Mouse (Mus musculus) gonadal fat pad, adult 2 months (tissue): ENCODE results near the gene Gm1113. TPM values are rescaled to one million over a fixed set of nuclear protein-coding genes. Genes with fewer than 3 reads are reported as not detected.

Experiments used
- DNase-seq: peaks from one replicate; pipeline ENCODE4 v3.0.0-alpha.2; 2012; ENCODE audit warnings: low read depth
- polyA plus RNA-seq: library from polyadenylated mRNA; depleted of rRNA; stranded (reverse); fragments of >200 nt; gene quantifications from 2 replicates; pipeline ENCODE4 v1.2.3, GENCODE M21; 2012; rRNA removed

The Gm1113 gene
- polyA plus RNA-seq: 0.04 TPM in 1 of 2 replicates, not detected in the other

DNA sequence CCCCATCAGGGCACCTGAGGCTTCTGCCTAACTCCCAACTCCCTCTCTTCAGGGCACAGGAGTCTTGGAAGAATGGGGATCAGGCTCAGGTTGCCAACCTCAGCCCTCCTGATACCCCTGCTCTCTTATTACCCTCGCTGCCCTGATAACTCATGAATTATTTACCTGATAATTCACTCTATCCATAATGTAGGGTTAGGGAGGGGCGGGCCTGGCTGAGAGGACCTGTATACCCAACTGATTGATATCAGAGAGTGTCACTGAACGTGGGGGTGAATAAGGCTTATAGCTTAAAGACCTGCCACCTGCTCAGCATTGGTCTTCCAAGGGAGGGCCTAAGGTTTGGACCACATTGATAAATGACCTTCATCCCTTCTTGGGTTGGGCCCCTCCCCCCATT lies at the start of gene Gm1113:
Gene Gm1113, minus strand, starts transcription at position 101 of the 400 bp plus-strand sequence.
- no peak for DNase-seq

DNA sequence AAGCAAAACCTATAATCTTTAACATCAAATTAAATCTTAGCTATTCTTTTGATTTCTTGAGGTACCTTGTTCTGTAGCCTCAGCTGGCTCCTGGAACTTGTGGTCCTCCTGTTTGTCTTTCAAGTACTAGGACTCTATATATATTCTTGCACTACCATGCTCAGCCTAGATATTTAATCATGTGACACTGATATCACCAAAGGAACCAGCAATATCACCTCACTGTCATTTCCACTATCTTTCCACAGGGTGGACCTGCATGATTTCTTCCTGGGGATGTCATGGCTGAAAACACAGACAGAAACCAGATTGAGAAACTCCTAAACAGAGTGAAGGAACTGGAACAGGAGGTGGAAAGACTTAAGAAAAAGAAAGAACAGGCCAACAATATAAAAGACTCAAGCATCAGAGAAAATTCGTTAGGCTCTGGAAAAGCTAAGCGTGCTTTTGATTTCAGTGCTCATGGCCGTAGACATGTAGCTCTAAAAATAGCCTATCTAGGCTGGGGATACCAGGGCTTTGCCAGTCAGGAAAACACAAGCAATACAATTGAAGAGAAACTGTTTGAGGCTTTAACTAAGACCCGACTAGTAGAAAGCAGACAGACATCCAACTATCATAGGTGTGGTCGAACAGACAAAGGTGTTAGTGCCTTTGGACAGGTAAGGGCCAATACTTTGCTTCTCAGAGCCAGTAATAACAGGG lies 46.6 kb upstream of the Gm1113 start:
- DNase-seq: no peak

DNA sequence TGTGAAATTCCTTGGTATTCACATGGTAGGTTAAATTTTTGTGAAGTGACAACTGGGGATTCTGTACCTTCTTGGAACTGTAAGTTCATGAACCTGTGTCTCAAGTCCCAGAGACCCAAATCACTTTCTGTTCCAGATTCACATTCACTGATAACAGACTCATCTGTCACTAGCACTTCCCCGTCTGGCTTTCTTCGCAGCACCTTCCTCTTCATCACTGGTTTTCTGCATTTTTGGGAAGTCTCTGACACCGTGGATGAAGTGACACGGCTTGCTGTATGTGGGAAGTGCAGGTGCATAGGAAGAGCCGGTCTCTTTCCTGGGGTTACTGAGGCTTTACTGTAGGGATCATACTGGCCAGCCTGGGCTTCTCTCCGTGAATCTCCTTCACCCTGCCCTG lies 43.5 kb upstream of the Gm1113 start:
- no peak for DNase-seq

DNA sequence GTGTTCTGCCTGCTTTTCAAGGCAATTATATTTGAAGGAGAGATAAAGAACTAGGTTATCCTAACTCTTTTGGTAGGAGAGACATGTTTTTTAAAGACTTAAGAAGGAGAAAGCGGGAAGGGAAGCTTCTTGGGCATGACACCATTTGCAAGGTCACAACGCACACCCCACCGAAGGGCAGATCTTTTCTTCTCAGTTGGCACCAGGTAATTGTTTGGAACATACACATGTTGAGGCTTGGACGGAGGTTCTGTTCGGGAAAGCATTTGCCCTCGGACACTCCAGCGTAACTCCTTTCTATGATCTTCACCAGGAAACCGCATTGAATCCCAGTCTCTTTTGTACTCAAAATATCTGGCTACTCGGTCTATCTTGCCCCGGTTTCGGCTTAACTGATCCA lies 43.0 kb upstream of the Gm1113 start:
- DNase-seq: no peak

DNA sequence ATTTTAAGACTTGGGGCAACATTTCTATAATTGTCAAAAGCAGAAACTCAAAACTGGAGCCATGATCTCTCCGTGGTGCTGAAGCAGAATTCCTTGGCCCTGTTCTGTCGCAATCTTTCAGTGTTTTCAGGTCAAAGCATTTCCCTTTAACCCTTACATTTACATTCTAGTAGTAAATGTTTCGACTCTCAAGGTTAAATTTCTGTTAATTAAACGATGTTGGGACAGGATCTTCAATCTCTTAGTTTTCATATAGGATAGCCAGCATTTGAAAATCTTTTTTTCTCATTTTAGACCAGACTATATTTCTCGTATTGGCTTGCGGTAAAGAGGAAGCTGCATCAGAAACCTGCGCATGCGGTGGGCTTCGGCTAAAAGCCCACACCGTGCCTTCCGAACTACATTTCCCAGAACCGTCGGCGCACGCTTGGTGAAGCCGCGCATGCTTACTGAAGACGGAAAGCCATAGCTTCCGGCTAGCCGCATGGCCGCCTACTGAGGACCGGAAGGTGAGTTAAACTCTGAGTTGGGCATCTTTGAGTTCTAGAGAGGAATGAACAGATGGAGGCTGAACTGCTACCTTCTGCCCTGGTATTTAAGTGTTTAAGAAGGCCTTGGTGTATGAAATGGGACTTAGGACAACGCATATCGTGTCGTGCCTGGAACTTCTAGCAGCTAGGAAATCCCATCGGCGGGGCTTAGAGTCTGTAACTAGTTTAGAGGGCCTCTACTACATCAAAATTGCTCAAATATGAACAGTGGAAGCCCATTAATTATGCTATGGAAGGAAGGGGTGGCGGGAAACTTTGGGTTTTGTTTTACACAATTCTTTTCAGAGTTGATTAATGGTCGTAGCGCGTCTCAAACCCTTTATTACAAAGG lies 41.2 kb upstream of the Gm1113 start:
- DNase-seq: no peak

DNA sequence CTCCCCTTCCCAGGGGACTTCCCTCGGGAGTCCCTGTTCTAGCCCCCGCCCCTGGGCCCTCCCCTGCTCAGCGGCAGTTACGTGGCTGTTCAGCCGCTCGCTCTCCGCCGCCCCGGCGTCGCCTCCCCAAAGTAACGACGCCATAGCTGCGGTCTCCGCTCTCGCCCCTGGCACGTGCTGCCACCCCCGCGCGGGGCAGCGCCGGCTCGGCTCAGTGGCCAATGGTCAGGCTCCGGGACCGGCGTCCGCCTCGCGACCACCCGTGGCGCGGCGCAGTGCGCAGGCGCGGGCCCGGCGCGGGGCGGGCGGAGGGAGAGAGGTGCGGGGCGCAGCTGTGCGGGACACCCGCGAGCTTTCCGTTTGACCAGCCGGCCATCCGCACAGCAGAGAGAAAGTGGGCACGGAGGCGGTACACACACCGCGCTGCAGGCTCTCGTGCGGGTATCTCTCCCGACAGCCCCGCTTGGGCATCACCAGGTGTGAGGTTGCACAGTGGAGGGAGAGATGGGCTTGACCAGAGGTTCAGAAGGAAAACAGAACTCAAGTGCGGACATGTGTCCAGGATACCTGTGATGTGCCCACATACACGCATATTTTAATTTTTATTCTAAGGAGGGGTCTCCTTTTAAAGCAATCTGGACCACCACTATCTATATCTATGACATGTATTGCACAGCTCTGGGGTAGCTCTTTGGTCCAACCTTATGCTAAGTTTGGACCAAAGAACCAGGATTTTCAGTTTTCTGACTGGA lies 40.4 kb upstream of the Gm1113 start, which contains the start of the genes Ddx25 and Pus3:
Gene Ddx25, minus strand, starts transcription at position 272 of the 752 bp plus-strand sequence.
Gene Pus3, plus strand, starts transcription at position 339 of the 752 bp plus-strand sequence.
- DNase-seq: no peak

DNA sequence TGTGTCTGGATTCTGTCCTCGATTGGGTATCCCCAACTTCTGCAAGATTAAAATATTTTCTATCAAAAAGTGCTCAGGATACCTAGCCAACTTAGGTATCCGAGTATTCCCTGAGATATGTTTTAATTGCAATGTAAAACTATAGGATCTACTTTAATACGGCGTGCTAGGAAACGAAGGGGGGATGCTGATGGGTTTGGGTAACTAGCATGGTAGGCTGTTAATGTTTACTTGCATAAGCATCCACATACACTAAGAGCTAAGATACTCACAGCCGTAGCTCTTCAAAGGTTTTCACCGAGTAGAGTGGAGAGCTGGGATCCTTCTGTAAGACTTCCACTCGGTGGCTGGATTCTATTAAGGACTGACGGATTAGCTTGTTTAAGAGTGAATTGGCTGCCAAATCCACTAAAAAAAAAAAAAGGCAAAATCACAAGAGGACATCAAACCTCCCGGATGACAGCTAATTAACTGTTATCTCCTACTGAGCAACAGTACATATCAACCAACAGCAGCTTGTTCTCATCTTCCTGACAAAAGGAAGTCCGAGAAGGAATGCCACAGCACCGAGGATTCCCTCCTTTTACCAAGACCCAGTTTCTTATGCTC lies 38.5 kb upstream of the Gm1113 start:
- no peak for DNase-seq

DNA sequence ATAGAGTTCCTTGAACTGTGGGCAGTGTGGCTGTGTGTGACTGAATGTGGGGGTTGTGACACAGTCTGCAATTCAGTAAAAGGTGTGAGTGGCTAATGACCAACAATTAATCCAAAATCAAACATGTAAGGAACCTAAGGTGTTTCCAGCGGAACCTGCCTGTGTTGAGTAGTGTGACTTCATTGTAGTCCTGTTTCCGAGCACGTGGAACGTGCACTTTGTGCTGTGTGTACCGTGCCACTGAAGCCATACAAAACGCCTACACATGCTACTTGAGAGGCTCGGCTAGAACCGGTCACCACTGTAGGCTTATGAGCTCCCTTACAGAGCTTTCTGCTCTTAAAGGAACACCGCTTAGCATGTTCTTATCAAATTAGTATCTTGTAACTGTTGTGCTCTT lies 30.4 kb upstream of the Gm1113 start:
- DNase-seq: no peak

DNA sequence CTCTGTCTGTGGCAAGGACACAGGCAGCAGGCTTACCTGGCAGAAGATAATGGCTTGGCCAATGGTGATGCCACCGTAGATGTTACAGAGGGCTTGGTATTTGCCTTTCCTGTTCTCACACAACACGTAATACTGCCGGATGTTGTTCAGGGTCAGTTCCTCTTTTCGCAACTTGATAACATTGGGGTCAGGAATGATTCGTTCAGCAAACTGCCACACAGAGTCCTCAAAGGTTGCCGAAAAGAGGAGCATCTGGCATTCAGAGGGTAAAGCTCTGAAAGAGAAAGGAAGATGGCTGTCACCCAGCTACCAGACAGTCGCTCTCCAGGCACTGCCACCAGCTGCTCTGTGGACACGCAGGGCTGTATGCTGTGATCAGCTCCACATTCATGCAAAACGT lies 28.7 kb upstream of the Gm1113 start:
- no peak for DNase-seq

DNA sequence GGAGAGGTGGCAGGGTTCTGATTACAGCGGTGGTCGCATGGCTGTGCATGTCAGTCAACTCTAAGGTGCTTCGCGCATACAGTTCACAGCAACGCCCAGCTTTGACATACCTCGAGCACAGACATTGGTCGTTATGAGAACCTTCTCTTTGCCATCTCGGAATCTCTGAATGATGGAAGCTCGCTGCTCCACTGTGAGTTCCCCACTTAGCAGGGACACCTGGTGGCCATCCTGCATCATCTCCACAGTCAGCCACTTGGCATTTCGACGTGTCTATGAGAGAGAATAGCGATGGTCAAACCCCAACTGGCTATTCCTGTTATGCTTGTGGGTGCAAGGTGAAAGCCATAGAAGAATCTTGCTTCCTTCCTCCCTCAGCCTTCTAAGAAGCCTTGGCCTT lies 27.6 kb upstream of the Gm1113 start:
- DNase-seq: no peak

DNA sequence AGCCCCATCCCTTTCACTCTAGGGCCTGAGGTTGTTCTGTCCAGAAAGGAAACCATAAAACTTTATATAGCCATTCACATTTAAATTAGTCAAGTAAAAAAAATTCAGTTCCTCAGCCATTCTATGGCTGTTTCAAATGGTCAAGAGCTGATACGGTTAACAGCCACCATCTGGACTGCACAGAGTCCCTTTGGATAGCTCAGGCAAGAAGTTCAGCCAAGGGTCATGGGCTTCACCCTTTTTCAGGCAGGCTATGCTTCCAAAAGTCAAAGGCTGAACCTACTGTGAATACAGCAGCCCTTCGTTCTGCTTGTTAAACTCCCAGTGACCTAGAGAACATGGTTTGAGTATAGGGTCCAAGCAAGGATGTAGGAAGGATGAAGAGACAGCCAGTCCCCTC lies 26.6 kb upstream of the Gm1113 start:
- no peak for DNase-seq

DNA sequence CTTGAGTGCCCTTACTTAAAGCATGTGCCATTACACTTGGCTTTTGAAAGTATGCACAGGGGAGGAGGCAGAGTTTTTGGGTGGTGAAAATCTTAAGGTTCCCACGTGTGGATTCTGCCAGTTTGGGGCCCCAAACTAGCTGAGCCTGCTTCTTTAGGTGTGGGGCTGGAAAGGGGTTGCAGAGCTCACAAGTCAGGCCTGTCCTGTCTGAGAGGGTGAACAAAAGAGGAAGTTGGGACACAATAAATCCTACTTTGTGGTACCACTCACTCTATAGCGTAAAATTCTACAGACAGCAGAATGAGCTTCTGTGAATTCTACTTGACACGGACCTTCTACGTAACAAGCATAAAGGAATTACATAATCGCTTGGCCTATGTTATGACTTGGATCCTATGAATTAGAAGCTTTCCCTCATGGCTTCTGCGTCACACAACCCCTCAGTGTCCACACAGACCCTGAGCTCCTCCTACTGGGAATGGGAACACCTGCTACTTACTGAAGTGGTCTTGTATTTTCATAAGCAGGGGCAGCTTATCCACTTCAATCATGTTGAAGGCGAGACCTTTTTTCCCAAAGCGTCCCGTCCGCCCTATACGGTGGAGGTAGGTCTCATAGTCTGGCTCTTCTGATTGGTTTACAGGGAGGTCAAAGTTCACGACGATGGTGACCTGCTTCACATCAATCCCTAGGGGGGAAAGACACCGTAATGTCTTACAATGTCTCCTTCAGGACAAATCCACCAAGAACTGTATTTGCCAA lies 25.2 kb upstream of the Gm1113 start:
- DNase-seq: no peak

DNA sequence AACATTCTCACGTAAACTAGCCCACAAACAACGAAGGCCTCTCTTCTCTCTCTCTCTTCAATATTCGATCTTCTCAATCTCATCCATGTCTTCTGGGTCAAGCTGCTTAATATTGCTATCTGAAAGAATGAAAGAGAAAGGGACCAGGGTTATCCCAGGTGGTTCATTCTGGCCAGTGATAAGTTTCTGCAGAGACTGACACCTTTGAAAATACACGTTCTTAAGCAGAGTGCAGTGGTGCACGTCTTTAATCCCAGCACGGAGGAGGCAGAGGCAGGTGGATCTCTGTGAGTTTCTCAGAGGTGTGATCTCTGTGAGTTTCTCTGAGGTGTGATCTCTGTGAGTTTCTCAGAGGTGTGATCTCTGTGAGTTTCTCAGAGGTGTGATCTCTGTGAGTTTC lies 23.9 kb upstream of the Gm1113 start:
- no peak for DNase-seq

DNA sequence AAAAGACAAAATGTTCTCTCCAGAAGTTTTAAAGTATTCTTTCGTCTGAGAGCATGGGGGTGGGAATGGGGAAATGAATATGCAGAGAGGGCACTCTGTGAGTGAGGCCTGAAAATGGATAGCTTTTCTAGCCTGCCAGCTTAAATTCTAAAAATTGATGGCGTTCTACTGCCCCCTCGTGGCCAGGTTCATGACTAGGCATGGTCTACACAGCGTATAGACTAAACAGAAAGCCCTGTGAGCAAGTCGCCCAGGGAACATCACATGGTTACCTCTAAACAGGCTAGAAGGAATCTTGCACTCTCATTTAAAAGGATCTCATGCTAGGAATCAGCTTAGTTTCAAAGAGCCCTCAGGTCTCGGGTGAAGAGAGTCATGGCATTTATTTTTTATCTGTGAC lies 23.4 kb upstream of the Gm1113 start:
- no peak for DNase-seq

DNA sequence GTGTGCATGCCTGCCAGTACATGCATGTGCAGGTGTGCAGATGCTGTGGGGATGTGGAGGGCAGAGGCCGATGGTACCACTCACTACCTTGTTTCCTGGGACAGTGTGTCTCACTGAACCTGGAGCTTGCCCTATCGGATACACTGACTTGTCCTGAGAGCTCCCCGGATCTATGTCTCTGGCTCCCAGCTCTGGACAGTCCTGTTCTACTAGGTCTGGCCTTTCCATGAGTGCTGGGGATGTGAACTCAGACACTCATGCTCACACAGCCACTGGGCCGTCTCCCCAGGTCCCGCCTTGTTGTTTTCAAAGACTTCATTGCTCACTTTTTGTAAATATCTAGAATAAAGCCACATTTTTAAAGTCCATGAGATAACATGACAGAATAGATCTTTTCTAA lies 23.0 kb upstream of the Gm1113 start:
- no peak for DNase-seq

DNA sequence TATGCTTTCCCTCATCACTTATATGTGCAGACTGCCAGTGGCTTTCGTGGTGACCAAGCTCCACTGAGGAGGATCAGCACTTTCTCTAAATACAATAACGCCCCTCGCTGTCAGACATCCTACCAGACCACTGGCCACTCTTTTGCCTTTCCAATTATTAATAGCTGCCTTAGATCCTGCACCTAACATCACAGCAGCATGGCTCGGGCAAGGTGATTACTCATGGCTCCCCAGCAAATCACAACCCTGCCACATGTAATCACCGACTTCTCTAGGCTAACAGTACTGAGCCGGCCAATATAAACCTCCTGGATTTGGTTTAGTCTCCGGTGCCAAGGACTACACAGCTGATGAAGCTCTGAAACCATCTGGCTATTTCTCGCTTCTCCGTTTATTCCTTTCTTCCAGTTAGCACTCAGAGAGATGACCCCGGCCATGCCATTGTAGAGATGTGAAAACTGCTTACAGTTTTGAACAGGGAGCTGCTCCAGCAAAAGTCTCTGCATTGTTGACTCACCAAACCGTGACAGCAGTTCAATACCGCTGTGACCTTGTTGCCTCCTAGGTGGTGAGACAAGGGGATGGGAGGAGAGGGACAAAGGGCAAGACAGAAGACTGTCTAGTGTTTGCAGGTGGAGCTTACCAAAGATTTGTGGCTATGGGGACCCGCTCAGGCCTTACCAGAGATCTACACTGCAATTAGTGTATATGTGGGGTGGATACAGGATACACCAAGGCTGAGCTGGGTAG lies 21.1 kb upstream of the Gm1113 start:
- DNase-seq: no peak

DNA sequence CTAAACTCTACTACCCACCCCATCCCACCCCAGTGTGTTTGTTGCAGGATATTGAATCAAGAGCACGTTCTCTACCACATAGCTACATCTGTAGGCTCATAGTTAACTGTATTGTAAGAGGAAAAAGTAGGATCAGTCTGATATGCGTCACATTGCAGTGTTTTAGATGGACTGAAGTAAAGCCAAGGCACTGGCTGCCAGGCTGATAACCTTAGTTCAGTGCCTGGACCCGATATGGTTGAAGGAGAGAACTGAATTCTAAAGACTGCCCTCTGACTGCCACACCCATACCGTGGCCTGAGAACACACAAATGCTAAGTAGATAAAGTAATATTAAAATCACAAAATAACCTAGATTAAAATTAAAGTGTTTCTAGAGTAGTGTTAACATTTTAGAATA lies 17.8 kb upstream of the Gm1113 start:
- no peak for DNase-seq

DNA sequence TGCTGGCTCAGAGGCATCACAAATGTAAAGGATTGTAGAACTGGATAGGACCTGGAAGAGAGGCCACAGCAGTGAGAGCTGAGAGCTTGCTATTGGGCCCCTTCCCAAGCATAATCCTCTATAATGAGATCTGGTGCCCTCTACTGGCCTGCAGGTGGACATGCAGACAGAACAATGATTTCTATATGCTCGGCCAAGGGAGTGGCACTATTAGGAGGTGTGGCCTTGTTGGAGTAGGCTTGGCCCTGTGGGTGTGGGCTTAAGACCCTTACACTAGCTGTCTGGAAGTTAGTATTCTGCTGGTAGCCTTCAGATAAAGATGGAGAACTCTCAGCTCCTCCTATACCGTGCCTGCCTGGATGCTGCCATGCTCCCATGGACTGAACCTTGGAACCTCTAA lies 17.0 kb upstream of the Gm1113 start:
- no peak for DNase-seq

DNA sequence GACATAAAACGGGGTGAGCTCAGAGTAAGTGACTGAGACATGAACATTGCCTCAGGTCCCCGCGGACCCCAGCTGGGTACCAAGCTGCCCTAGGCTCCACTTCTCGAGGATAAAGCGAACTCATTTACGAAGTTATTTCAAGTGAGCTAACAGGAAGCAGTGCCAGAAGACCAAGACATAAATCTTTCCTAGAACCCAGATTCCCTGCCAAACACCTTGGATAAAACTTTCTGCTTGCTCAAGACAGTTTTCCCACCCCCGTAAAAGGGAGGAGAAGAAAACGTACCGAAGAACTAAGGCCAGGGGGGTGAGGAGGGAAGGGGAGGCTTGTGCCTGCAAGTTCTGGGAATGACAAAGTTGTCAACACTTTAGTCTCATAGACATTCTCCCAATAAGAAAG lies 15.2 kb upstream of the Gm1113 start:
- DNase-seq: peak; percentile 91

DNA sequence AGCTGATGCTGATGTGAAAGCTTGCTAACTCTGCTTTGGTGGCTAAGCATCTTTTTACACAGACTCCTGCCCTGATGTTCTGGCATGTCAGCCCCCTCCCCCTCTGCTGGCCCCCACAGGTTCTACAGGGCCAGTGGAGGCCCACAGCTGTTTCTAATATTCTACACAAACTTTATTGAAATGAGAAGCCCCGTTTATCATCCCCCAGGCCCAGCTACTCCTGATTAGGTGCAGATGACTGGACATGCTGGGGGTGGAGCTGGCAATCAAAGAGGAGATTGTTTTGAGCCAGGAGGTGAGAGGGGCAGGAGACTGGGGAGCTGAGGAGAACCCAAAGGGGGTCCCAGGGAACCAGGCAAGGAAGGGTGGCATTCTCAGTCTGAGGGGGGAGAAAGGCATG lies 11.7 kb upstream of the Gm1113 start:
- DNase-seq: no peak
